Mouse (Mus musculus) midbrain, embryonic 11.5 days (tissue): ENCODE measurements around the gene Elp5. TPM values are rescaled to one million over a fixed set of nuclear protein-coding genes. Genes with fewer than 3 reads are reported as not detected.
"Not testable (repeated sequence)": the region's sequence is repeated elsewhere in the genome, so short reads cannot be mapped to it uniquely, and the experiment has no call there.

Experiments
- ATAC-seq: fragments of 200-750 bp; cut with Nextera tagmentation; 2 replicates; pipeline ENCODE4 v1.8.0; 2017; ENCODE audit warnings: moderate TSS enrichment, moderate library complexity; ENCODE audit not compliant: low FRiP score
- DNase-seq: peaks from one replicate; pipeline ENCODE4 v3.0.0; 2015; ENCODE audit warnings: low spot score; ENCODE audit errors: missing footprints
- H3K27ac ChIP-seq: fragments of 300-500 bp; sonication (generic); 2 replicates; pipeline ENCODE4 v1.5.1; 2014; ENCODE audit warnings: low read depth, low read length
- H3K27me3 ChIP-seq: fragments of 300-500 bp; sonication (generic); 2 replicates; pipeline ENCODE4 v1.6.1; 2014; ENCODE audit warnings: mild to moderate bottlenecking, low read length, moderate library complexity, mixed read lengths; ENCODE audit not compliant: control insufficient read depth, insufficient read depth
- H3K36me3 ChIP-seq: fragments of 300-500 bp; sonication (generic); 2 replicates; pipeline ENCODE4 v1.6.1; 2014; ENCODE audit warnings: mild to moderate bottlenecking, low read length, moderate library complexity, mixed read lengths; ENCODE audit not compliant: control insufficient read depth, insufficient read depth
- H3K4me1 ChIP-seq: fragments of 300-500 bp; sonication (generic); 2 replicates; pipeline ENCODE4 v1.6.1; 2014; ENCODE audit warnings: low read length; ENCODE audit not compliant: control insufficient read depth, insufficient read depth
- H3K4me2 ChIP-seq: fragments of 300-500 bp; sonication (generic); 2 replicates; pipeline ENCODE4 v1.6.1; 2014; ENCODE audit warnings: mild to moderate bottlenecking, moderate library complexity
- H3K4me3 ChIP-seq: fragments of 300-500 bp; sonication (generic); 2 replicates; pipeline ENCODE4 v1.5.1; 2014; ENCODE audit warnings: low read depth, low read length
- H3K9ac ChIP-seq: fragments of 300-500 bp; sonication (generic); 2 replicates; pipeline ENCODE4 v1.6.1; 2014; ENCODE audit warnings: low read length
- H3K9me3 ChIP-seq: fragments of 300-500 bp; sonication (generic); 2 replicates; pipeline ENCODE4 v1.6.1; 2016; ENCODE audit warnings: low read length; ENCODE audit not compliant: control insufficient read depth
- WGBS: fragments of 180-500 bp; shearing (Covaris S2); extraction: QIAGEN DNeasy Blood & Tissue Kit; methylation state at CpG from one replicate; pipeline ENCODE4 v1.1.7; 2014; 5-methylcytosine and 5-hydroxymethylcytosine counted together
- polyA plus RNA-seq: library from polyadenylated mRNA; unstranded; fragments of >200 nt; fragmentation: Nextera tagmentation; extraction: Ambion mirVana; gene quantifications from 2 replicates; pipeline ENCODE4 v1.2.1, GENCODE M21; 2014

The Elp5 gene
- polyA plus RNA-seq, 1 experiment from 2014 or later = 150 TPM

DNA sequence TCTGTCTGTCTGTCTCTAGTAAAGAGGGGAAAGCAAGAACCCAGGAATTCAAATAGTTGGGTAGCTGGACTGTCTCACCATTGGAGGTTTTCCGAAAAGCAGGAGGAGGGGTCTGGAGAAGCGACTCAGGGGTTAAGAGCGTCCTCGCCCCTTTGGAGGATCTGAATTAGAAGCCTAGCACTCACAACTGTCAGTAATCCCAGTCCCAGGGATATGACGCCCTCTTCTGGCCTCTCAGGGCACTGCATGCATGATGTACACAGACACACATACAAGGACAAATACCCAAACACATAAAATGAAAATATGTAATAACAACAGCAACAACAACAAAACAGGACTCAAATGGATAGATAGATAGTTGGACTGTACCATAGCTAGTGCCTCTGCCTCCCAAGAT is 21.7 kb downstream of the Elp5 start:
- H3K27ac ChIP-seq = no peak overlapping the region
- no peak for ATAC-seq
- H3K4me3 ChIP-seq = no peak overlapping the region
- H3K36me3 ChIP-seq = no peaks in the 10 kb centered on the region
- H3K4me1 ChIP-seq = 0 out of 2 replicates have a peak, but pooled peaks cover 3% of the 10 kb centered on the region
- H3K27me3 ChIP-seq = peaks cover 27% of the 10 kb centered on the region
- H3K9me3 ChIP-seq = no peaks in the 10 kb centered on the region
- no peak overlapping the region for H3K4me2 ChIP-seq
- DNase-seq = no peak
- no peak overlapping the region for H3K9ac ChIP-seq
- 25% methylated on average over 5 of the region's 5 CpGs for WGBS

DNA sequence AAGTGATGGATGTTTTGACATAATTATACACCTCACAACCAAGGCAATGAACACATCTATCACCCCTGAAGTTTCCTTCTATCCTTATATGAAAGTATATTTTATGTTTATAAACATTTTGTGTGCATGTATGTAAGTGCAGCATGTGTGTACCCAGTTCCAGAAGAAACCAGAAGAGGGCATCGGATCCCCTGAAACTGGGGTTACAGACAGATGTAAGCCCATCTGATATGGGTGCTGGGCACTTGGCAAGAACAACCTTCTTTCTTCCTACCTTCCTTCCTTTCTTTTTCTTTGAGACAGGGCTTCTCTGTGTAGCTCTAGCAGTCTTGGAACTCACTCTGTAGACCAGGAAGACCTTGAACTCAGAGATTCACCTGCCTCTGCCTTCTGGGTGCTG is 26.1 kb downstream of the Elp5 start:
- no peaks in the 10 kb centered on the region for H3K4me1 ChIP-seq
- DNase-seq = no peak
- H3K27me3 ChIP-seq = no peaks in the 10 kb centered on the region
- no peak overlapping the region for H3K4me2 ChIP-seq
- 73% methylated on average over 1 of the region's 1 CpGs for WGBS
- H3K4me3 ChIP-seq = no peak overlapping the region
- H3K9me3 ChIP-seq = no peaks in the 10 kb centered on the region
- no peak overlapping the region for H3K9ac ChIP-seq
- no peak for ATAC-seq
- no peaks in the 10 kb centered on the region for H3K36me3 ChIP-seq
- H3K27ac ChIP-seq = no peak overlapping the region

DNA sequence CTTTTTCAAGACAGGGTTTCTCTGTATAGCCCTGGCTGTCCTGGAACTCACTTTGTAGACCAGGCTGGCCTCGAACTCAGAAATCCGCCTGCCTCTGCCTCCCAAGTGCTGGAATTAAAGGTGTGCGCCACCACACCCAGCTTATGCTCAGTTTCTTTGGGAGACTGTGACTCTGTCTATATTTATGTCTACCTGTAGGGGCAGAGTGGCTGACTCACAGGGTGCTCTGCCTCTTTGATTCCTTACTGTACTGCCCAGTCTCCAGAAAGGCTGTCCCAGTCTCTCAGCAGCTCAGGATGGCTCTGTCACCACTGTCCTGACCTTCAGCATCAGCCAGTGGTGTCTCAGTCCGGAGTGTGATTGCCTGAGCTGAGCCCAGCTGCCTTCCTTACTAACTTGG is 26.7 kb downstream of the Elp5 start:
- not testable (repeated sequence) for H3K27me3 ChIP-seq, H3K4me1 ChIP-seq, H3K4me3 ChIP-seq, H3K4me2 ChIP-seq, H3K9me3 ChIP-seq, ATAC-seq, DNase-seq, H3K27ac ChIP-seq, H3K36me3 ChIP-seq, H3K9ac ChIP-seq
- 81% methylated on average over 4 of the region's 4 CpGs for WGBS

DNA sequence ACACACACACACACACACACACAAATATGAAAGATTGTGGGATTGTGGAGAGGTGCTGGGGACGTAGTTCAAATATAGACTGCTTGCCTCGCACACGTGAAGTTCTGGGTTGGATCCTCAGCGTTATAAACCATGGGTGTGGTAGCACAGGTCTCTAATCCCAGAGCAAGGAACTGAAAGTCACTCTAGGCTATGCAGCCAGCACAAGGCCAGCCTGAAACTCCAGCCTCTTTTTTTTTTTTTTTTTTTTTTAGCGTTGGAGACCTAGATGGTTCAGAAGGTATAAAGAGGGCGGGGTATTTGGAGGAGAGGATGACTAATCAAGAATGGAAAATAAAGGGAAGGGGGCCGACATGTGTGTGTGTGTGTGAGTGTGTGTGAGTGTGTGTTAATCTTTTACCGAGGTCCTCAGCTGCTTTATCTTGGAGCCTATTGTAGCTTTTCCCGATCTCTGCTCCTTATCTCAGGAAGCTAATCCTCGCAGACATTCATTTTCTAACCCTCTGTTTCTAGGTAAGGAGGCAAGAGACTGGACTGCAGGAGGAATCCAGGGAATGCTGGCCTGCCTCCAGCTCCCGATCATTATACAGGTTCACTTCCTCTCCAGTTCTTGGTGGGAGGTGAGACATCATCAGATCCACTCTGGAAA is 28.9 kb downstream of the Elp5 start:
- H3K4me3 ChIP-seq = no peak overlapping the region
- H3K27me3 ChIP-seq = no peaks in the 10 kb centered on the region
- H3K4me2 ChIP-seq = no peak overlapping the region
- H3K4me1 ChIP-seq = peaks cover 4% of the 10 kb centered on the region; the same call in 1 of the 2 replicates
- H3K9ac ChIP-seq = no peak overlapping the region
- DNase-seq = no peak
- H3K9me3 ChIP-seq = no peaks in the 10 kb centered on the region
- 70% methylated on average over 11 of the region's 11 CpGs for WGBS
- H3K36me3 ChIP-seq = no peaks in the 10 kb centered on the region
- ATAC-seq = no peak
- H3K27ac ChIP-seq = no peak overlapping the region

DNA sequence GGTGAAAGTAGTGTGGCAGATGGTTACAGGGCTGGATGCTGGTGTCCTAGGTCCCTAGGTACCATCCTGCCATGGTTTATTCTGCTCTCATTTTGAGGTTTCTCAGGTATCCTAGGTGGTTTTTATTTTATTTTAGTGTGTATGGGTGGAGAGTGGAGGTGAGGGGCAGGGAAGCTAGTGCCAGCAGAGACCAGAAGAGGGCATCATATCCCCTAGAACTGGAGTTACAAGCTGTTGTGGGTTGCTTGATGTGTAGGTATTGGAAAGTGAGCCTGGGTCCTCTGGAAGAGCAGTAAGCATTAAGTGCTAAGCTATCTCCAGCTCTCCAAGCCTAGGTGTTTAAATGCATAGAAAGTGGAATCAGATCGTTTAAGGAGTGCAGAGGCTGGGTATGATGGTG is 30.0 kb downstream of the Elp5 start:
- H3K4me1 ChIP-seq = peaks cover 9% of the 10 kb centered on the region
- no peak overlapping the region for H3K4me2 ChIP-seq
- no peaks in the 10 kb centered on the region for H3K36me3 ChIP-seq
- no peak overlapping the region for H3K9ac ChIP-seq
- WGBS = 52% methylated on average over 1 of the region's 1 CpGs
- H3K27me3 ChIP-seq = no peaks in the 10 kb centered on the region
- no peak overlapping the region for H3K4me3 ChIP-seq
- no peak for ATAC-seq
- H3K27ac ChIP-seq = no peak overlapping the region
- DNase-seq = no peak
- no peaks in the 10 kb centered on the region for H3K9me3 ChIP-seq

DNA sequence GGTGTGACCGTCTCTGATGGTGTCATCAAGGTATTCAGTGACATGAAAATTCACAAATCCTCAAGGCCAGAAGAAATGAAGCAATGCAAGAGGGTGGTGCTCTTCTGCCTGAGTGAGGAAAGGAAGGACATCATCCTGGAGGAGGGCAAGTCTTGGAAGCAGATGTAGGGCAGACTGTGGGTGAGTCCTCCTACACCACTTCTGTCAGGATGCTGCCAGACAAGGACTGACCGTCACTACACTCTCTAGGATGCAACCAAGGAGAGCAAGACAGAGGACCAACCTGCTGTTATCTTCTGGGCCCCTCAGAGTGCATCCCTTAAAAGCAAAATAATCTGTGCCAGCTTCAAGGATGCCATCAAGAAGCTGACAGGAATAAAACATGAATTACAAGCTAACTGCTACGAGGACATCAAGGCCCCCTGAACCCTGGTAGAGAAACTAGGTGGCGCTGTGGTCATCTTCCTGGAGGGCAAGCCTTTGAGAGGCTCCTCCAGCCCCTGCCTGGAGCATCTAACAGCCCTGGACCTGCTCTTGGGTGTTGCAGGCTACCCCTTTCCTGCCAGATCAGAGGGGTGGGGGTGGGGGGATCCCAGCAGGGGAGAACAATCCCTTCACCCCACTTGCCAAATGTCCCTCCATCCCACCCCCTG is 31.4 kb downstream of the Elp5 start:
- DNase-seq = peak; percentile 87
- 47% methylated on average over 4 of the region's 4 CpGs for WGBS
- no peak for ATAC-seq
- H3K27me3 ChIP-seq = no peaks in the 10 kb centered on the region
- no peaks in the 10 kb centered on the region for H3K9me3 ChIP-seq
- no peak overlapping the region for H3K4me2 ChIP-seq
- peaks cover 9% of the 10 kb centered on the region for H3K4me1 ChIP-seq
- no peak overlapping the region for H3K27ac ChIP-seq
- no peak overlapping the region for H3K4me3 ChIP-seq
- H3K36me3 ChIP-seq = no peaks in the 10 kb centered on the region
- H3K9ac ChIP-seq = no peak overlapping the region

DNA sequence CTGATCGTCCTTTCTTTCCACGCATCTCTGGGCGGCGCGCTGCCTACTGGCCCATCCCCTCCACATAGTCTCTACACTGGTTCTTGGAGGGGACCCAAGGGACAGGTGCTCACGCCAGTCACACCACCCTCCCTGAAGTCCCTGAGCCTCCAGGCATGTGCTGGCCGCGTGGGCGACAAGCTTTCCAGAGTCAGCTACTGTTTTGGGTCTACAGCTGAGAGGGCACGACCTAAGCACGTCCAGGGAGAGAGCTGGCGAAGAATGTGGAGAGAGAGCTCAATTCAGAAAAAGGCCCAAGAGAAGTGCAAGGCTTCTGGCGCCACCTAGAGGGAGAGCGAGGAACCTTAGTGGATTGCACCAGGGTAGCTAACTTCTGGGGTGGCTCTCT is 33.6 kb downstream of the Elp5 start:
- Histone ChIP-seq H3K36me3 (no peaks in the 10 kb centered on the region), H3K4me3 (peak overlapping the region; percentile 49), H3K9ac (peak overlapping the region; percentile 78), H3K4me2 (peak overlapping the region; percentile 61), H3K27ac (peak overlapping the region; percentile 74), H3K27me3 (no peaks in the 10 kb centered on the region), H3K4me1 (peaks cover 9% of the 10 kb centered on the region), H3K9me3 (no peaks in the 10 kb centered on the region)
- peak; percentile 99 for DNase-seq
- under 1% methylated on average over 14 of the region's 14 CpGs for WGBS
- ATAC-seq = peak; percentile 65

DNA sequence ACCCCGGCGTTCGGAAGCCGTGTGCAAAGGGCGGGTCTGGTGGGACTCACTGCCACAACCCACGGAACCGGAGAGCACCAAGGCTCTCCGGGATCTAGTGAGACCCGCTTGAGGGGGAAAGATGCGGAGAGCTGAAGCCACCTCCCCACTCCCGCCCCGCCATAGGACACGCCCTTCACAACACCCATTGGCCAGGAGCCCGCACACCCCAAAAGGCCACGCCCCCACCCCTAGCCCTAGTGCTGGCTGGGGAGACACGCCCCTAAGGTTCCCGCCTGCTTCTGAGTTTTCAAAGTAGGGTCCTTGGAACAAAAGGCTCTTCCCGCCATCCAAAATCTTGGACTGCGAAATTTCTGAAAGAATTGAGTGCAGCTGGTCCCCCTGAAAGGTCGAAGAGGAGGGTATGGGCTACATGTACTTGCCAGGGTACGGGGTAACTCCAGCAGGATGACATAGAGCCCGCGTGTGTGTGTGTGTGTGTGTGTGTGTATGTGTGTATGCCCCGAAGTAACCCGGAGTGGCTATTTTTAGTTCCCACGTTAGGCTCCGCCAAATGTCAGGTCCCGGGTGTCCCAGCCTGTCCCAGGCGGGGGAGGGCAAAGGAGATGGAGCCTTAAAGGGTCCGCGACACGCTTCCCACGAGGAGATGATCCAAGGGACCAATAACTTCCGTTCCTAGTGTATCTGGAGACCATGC is 34.1 kb downstream of the Elp5 start, which contains the start of gene Slc2a4:
Gene Slc2a4, minus strand, starts transcription at position 123 of the 697 bp plus-strand sequence.
- Histone ChIP-seq H3K4me2 (peak within 1 kb of the TSS; percentile 61), H3K27me3 (no peaks in the 10 kb centered on the region), H3K9me3 (no peaks in the 10 kb centered on the region), H3K4me3 (peak within 1 kb of the TSS; percentile 49), H3K27ac (peak within 1 kb of the TSS; percentile 74), H3K36me3 (no peaks in the 10 kb centered on the region), H3K9ac (peak within 1 kb of the TSS; percentile 78), H3K4me1 (peaks cover 9% of the 10 kb centered on the region)
- ATAC-seq (peak; percentile 95), DNase-seq (peak; percentile 99)
- under 1% methylated on average over 34 of the region's 34 CpGs for WGBS
